Mouse (Mus musculus) kidney, embryonic 14.5 days (tissue): Measurements from ENCODE around the gene A2m. TPM values are rescaled to one million over a fixed set of nuclear protein-coding genes. Genes with fewer than 3 reads are reported as not detected.

Source experiments
- ATAC-seq: fragments of 200-750 bp; cut with Nextera tagmentation; 2 replicates; pipeline ENCODE4 v1.8.0; 2017; ENCODE audit warnings: moderate number of reproducible peaks, mild to moderate bottlenecking, moderate TSS enrichment, moderate library complexity; ENCODE audit not compliant: low FRiP score, low TSS enrichment
- H3K27ac ChIP-seq: fragments of 300-500 bp; sonication (generic); 2 replicates; pipeline ENCODE4 v1.5.1; 2014; ENCODE audit warnings: low read depth, mild to moderate bottlenecking, low read length, moderate library complexity, mixed read lengths
- H3K27me3 ChIP-seq: fragments of 300-500 bp; sonication (generic); 2 replicates; pipeline ENCODE4 v1.6.1; 2014; ENCODE audit warnings: mild to moderate bottlenecking, low read length; ENCODE audit not compliant: control insufficient read depth, insufficient read depth
- H3K36me3 ChIP-seq: fragments of 300-500 bp; sonication (generic); 2 replicates; pipeline ENCODE4 v1.6.1; 2014; ENCODE audit warnings: low read length, mixed read lengths; ENCODE audit not compliant: control insufficient read depth, insufficient read depth
- H3K4me1 ChIP-seq: fragments of 300-500 bp; sonication (generic); 2 replicates; pipeline ENCODE4 v1.6.1; 2014; ENCODE audit warnings: low read length, mixed read lengths; ENCODE audit not compliant: control insufficient read depth, insufficient read depth
- H3K4me2 ChIP-seq: fragments of 300-500 bp; sonication (generic); replicated peaks from 2 replicates; pipeline ENCODE4 v1.6.1; 2014; ENCODE audit warnings: low read depth, mild to moderate bottlenecking, low read length
- H3K4me3 ChIP-seq: fragments of 300-500 bp; sonication (generic); 2 replicates; pipeline ENCODE4 v1.5.1; 2014; ENCODE audit warnings: mild to moderate bottlenecking, low read length
- H3K9ac ChIP-seq: fragments of 300-500 bp; sonication (generic); 2 replicates; pipeline ENCODE4 v1.6.1; 2014; ENCODE audit warnings: low read depth, mild to moderate bottlenecking, low read length, moderate library complexity
- H3K9me3 ChIP-seq: fragments of 300-500 bp; sonication (generic); 2 replicates; pipeline ENCODE4 v1.6.1; 2016; ENCODE audit warnings: low read length; ENCODE audit not compliant: control insufficient read depth
- WGBS: fragments of 180-500 bp; shearing (Covaris S2); extraction: QIAGEN DNeasy Blood & Tissue Kit; methylation state at CpG from one replicate; pipeline ENCODE4 v1.1.7; 2014; 5-methylcytosine and 5-hydroxymethylcytosine counted together
- polyA plus RNA-seq: library from polyadenylated mRNA; unstranded; fragments of >200 nt; fragmentation: Nextera tagmentation; extraction: Ambion mirVana; gene quantifications from 2 replicates; pipeline ENCODE4 v1.2.1, GENCODE M21; 2014

The A2m gene
- polyA plus RNA-seq, 1 experiment from 2014 or later: 0.46 TPM

DNA sequence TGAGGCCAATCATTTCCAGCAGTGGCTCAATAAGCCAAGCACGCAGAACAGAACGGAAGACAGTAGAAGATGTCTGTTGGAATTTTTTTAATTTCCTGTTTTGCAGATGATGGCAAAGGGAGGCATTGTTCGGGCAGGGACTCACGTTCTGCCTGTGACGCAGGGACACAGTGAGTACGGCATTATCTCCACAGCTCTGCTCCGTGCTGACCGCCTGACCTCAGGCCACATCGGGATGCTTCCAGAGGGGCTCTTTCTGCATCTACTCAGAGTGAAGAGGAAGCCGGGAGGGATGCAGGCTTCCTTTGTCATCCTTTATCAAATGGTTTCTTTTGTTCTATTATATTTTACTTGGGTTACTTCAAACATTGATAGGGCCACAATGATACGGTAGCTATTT, 13.3 kb downstream of the A2m start:
- no peaks in the 10 kb centered on the region for H3K36me3 ChIP-seq
- no peaks in the 10 kb centered on the region for H3K9me3 ChIP-seq
- ATAC-seq: no peak
- WGBS: 87% methylated on average over 11 of the region's 11 CpGs
- no peak overlapping the region for H3K27ac ChIP-seq
- no peaks in the 10 kb centered on the region for H3K4me1 ChIP-seq
- no peaks in the 10 kb centered on the region for H3K27me3 ChIP-seq
- no peak overlapping the region for H3K4me2 ChIP-seq
- H3K9ac ChIP-seq: no peak overlapping the region
- no peak overlapping the region for H3K4me3 ChIP-seq

Other genes starting within 250 kb of the A2m start
- gene Iqsec3, start 161.7 kb upstream of the A2m start, polyA plus RNA-seq: 0.08 TPM in 1 of 2 replicates, not detected in the other
- not detected in 2 replicates for gene Gm7298, start 97.6 kb downstream of the A2m start, polyA plus RNA-seq
- not detected in 2 replicates for gene Mug1, start 203.2 kb downstream of the A2m start, polyA plus RNA-seq